Mouse (Mus musculus) kidney, adult 2 months (tissue): ENCODE data around the gene Xiap.

ENCODE experiments used
- CTCF ChIP-seq: fragments of 200-500 bp; conservative IDR thresholded peaks from 2 replicates; pipeline ENCODE4 v1.5.1; 2011; ENCODE audit warnings: low read depth, mild to moderate bottlenecking, control low read depth, low read length, moderate library complexity, mixed read lengths; ENCODE audit not compliant: insufficient read depth, insufficient read length
- POLR2A ChIP-seq: fragments of 200-500 bp; IDR thresholded peaks from one replicate; pipeline ENCODE4 v1.6.1; 2011; ENCODE audit warnings: low read depth, low read length, control low read depth

DNA sequence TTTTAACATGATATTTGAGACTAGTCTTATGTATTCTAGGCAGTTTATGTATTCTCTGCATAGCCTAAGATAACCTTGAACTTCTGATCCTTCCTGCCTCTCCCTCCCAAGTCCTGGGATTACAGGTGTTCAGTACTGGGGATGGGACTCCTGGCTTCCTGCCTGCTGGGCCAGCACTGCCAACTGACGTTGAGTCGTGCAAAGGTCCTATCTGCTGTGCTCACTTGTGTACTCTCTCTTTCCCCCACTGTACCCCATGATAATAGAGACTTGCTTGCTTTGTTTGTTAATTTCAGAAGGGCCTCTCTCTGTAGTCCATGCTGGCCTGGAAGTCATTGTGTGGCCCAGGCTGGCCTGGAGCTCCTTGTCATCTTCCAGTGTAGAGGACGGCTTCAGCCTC lies 45.7 kb upstream of the Xiap start:
- TF ChIP-seq POLR2A (no peak), CTCF (no peak)
